19 mouse cellular contexts compared by ENCODE assay signal in the genomic region with DNA sequence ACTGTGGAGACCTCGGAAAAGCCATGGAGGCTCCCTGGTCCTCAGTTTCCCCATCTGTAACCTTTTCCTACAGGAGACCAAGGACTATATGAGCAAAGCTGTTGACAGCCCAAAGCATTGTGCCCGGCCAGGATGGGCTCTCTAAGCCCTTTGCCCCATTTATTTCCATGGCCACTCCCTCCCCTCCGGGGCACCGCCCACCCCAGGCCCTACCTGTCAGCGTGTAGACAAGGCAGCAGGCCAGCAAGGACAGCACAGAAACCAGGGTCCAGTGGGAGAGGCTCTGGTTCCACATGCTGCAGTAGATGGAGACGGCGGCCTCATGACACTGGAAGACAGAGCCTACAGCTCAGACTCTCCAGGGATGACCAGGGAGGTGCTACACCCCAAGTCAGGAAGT. TPM values are rescaled to one million over a fixed set of nuclear protein-coding genes. Genes with fewer than 3 reads are reported as not detected.
"Had no signal": no experiment of that assay in that cellular context is flagged by ENCODE, and none has a peak within 500 bp of the region (broad histone marks: within the 10 kb centered on the region; RNA-seq: fewer than 3 reads in every experiment).

No protein-coding gene starts in this region.

- DNase-seq: liver; liver, embryonic 13.5 days; lung, embryonic 14.5 days; lung, postnatal 10 days; lung, postnatal 36 days; thymus, adult 2 months; thymus, postnatal 14 days; thymus, postnatal 4 days had no signal

- ATAC-seq: midbrain, embryonic 13.5 days had no signal

- H3K27ac ChIP-seq: hindbrain, embryonic 15.5 days; limb, embryonic 10.5 days; limb, embryonic 13.5 days; liver, embryonic 13.5 days; midbrain, embryonic 10.5 days; midbrain, embryonic 13.5 days; stomach, postnatal 0 days had no signal

- H3K4me3 ChIP-seq: hindbrain, embryonic 15.5 days; limb, embryonic 10.5 days; limb, embryonic 13.5 days; liver, embryonic 13.5 days; megakaryocyte, embryonic 14.5 days; midbrain, embryonic 10.5 days; midbrain, embryonic 13.5 days had no signal

- H3K4me2 ChIP-seq: hindbrain, embryonic 15.5 days; limb, embryonic 13.5 days; liver, embryonic 13.5 days; lung, embryonic 14.5 days; midbrain, embryonic 13.5 days had no signal

- H3K36me3 ChIP-seq: hindbrain, embryonic 15.5 days; limb, embryonic 10.5 days; limb, embryonic 13.5 days; liver, embryonic 13.5 days; midbrain, embryonic 10.5 days; midbrain, embryonic 13.5 days had no signal

- H3K27me3 ChIP-seq: hindbrain, embryonic 15.5 days; limb, embryonic 13.5 days had no signal

- H3K9me3 ChIP-seq: hindbrain, embryonic 15.5 days; limb, embryonic 10.5 days; limb, embryonic 13.5 days; liver, embryonic 13.5 days; megakaryocyte, embryonic 14.5 days; midbrain, embryonic 10.5 days; midbrain, embryonic 13.5 days had no signal

- H3K9ac ChIP-seq: hindbrain, embryonic 15.5 days; limb, embryonic 13.5 days; liver, embryonic 13.5 days; lung, embryonic 14.5 days; midbrain, embryonic 13.5 days had no signal

RNA-seq across cellular contexts. Expression of a gene that starts 14.4 kb away (rescaled TPM):
- polyA plus RNA-seq: liver, embryonic 13.5 days; liver, embryonic 16.5 days; lung, embryonic 14.5 days; midbrain, embryonic 13.5 days; neural tube, embryonic 11.5 days; neural tube, embryonic 14.5 days; stomach, embryonic 14.5 days; stomach, postnatal 0 days had no signal
